Mouse (Mus musculus): ENCODE measurements around the gene Pcca.

The Pcca gene

DNA sequence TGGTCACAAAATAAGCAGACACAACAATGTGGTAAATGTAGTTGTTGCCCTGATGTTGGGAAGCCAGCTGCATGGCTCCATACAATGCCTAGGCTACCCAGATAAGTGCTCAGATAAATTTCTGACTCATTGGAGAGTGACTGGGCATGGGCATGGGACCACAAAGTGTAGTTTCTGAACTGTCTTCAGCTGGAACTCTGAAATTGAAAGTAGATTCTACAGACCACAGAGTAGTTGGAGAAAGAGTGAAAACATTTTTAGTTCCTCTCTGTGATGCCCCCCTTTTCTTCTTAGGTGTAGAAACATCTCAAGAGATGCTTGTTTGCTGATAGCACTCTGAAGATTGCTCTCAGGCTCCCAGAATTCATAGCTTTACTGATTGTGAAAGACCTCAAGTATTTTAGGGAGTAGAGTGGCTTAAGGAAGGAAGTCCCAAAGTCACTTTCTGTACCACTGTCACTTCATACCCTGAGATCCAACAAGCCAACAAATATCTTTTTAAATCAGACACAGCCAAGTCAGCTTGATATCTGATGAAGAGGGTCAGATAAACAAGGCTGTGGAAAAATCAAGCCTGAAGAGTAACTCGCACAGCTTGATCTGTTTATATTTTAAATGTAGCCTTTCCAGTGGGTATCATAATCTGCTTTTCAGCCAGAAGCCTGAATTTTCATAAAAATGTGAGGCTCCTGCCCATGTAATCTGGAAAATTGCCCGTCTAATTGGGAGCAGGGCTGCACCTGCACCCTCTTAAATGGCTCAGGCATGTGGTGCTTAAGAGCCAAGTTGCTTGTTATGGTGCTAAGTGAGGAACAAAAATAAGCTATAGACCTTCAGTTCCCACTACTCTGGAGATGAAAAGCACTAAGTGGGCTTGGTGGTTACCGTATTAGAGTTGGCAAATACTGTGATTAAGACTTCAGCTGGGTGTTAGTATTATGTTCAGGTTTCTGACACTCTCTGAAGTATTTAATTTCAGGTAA lies 214.0 kb downstream of the Pcca start:
- DNase-seq (ENCODE audit: low spot score) = no peak

DNA sequence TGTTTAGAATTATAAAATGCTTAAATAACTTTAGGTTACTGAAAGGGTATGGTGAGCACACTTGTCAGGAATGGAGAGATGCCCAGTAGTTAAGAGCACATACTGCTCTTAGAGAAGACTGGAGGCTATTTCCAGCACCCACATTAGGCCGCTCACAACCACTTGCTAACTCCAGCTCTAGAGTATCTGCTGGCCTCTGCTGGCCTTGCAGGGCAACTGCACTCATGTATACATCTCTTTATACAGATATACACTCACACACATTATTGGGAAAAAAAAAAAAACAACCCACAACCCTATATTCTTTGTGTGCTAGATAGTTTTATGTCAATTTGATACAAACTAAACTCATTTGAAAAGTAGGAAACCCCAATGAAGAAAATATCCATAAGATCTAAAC lies 217.4 kb downstream of the Pcca start:
- DNase-seq (ENCODE audit: low spot score) = no peak

DNA sequence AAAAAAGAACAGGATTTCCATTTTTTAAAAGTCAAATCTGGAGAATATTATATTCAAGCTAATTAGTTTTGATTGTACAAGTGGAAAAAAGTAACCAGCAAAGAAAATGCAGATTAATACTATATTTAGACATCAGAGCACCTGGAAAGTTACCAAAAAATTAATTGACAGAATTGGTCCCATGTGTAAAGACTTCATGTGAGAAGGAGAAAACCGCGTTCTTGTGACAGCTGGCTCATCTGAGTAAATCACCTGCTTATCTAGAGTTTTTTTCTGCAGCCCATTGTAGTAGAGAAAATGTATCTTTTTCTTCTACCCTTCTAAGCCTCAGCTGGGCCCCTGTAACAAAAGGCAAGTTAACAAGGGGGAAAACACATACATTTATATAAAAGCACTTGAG lies 219.2 kb downstream of the Pcca start:
- no peak for DNase-seq (ENCODE audit: low spot score)

DNA sequence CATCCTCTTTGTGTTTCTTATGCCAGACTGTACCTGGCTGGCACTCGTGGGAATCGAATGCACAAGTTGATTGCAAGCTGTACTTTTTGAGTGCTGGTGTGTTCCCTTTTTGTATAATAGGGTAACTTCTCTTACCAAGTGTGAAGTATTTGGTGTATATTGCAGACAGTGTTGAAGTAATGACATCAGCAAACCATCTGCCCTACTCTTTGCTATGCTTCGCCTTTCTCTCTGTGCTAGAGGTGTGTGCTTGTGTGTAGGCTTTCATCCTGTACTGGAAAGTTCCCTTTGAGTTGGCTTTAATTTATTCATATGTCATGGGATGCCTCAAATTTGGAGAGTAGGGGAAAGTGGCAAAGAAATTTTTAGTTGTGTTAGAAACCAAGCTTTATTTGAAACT lies 220.2 kb downstream of the Pcca start:
- DNase-seq (ENCODE audit: low spot score) = no peak

DNA sequence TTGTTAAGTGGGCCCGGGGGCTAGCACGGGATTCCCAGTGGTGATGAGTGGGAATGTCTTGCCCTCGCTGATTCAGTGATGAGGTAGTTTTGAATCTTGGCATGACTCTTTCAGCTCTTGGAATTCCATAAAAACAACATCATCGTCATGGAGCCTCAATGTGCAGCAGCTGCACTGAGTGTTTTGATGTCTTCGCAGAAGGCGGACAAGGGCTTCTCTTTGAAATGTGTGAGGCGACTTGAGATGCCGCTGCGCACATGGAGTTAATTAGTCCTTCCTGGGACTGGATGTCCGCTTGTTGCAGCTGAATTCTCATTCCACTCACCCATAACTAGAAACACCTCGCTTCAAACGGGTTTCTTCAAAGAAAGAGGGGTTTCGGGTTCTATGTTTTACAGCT lies 221.4 kb downstream of the Pcca start:
- no peak for DNase-seq (ENCODE audit: low spot score)

DNA sequence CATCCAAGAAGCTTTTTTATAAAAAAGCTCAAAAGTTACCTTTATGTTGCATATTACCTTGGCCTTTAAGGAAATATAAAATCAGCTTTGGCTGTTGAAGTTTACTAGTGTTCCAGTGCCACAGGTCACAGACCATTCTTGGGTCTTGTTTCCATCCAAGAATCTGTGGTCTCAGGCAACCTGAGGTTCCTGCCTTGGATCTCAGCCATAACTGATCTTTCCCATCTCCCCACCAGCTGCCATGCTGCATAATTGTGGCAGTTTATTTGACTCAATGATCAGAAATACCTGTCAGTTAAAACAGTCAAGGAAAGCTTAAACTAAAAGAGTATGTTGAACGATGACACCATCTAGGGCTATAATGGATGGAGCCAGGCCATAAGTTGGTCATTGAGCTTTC lies 222.5 kb downstream of the Pcca start:
- no peak for DNase-seq (ENCODE audit: low spot score)

DNA sequence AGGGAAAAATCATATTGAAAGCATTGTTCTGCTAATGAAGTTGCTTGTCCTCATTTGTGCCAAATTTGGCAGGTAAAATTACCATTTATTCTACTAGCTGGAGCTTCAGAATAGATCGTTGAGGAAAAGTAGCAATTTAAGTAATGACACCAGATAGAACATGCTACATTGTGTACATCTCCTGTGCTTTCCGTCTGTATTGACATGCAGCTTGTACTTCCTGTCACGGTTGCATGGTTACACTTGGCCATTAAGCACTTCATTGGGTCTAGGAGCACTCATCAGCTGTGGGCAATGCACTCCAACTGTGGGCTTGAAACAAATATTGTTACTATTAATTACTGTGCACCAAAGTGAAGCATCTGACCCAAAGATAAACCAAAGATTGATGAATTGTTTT lies 225.8 kb downstream of the Pcca start:
- DNase-seq (ENCODE audit: low spot score) = no peak

DNA sequence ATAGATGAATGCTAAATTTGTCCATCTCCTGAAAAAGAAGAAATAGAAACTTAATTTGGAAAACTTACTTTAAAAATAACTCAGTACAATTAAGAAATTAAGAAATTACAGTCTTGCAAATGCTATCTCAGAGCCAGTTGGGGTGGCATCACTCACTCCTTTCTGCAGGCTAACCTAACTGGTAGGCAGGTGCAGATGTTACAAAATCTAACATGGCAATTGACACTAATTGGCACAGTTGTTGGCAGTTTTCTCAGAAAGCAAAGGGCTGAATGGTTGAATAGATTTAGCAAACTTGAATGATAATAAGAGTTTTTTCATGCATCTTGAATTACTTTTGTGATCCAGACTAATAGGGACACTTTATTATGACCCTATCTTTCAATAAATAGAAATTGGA lies 226.7 kb downstream of the Pcca start:
- no peak for DNase-seq (ENCODE audit: low spot score)

DNA sequence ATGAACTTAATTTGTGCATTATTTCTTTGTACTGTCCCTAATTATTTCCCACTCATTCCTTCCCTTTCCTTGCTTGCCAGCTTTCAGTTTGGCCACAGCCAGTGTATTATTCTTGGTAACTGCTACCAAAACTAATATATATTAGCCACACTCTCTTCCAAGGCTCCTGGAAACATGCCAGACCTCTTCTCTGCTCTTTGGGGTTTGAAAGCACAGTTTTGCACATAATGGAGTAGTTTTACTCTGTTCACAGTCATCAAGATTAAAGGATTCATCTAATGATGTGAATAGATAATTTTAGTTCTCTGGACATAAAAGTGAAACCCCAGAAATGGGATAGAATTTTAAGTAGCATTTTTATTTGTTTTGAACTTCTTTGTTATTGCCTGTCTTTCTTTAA lies 228.5 kb downstream of the Pcca start:
- no peak for DNase-seq (ENCODE audit: low spot score)

DNA sequence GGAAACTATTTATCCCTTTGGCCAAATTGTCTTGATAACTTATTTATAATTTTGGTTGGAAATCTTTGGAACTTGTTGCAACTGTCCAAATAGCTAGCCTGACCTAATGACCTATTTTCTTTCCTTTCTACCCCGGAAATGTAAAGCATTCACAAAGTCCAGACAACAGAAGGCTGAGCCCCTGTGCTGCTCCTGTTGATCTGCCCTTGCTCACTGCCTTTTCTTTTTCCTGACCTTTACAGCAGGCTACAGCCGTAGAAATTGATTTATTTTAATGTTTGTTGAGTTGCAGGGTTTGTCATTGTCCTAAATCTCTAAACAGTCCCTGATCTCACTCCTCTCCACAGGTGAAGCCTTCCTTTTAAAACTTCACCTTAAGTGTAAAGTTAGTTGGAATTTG lies 231.8 kb downstream of the Pcca start:
- no peak for DNase-seq (ENCODE audit: low spot score)

DNA sequence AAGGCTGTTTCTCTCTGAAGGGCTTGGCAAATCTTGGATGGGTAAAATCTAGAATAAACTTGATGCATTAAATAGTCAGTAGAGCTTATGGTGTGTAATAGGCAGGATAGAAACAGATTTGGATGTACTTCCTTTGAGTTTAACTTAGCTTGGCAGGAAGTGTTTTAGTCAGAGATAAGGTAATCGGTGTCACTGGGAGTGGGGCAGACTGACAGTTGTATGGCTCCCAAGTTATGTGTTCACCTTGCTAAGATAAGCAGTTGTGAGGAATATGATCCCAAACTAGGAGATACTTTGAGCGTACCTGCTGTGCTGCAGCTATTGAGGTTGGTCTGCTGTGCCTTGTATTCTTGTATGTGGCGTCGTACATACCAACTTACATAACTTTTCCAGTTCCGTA lies 232.3 kb downstream of the Pcca start:
- no peak for DNase-seq (ENCODE audit: low spot score)

DNA sequence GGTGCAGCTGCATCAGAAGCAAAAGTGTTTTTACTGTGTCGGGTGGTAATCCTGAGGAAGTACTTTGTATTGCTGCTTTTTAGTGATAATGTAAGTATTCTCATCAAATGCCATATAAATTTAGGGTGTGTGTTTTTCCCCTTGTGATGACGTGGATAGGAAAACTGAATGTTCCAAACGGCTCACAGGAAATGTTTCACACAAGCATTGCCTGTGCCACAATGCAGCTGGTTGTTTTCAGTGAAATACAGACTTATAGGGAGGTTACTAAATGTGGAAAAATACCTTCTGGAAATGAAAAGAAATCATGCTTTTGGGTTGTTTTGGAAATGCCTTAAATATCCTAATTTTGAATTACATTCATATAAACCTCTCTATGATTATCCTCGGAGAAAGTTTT lies 250.6 kb downstream of the Pcca start:
- no peak for DNase-seq (ENCODE audit: low spot score)

DNA sequence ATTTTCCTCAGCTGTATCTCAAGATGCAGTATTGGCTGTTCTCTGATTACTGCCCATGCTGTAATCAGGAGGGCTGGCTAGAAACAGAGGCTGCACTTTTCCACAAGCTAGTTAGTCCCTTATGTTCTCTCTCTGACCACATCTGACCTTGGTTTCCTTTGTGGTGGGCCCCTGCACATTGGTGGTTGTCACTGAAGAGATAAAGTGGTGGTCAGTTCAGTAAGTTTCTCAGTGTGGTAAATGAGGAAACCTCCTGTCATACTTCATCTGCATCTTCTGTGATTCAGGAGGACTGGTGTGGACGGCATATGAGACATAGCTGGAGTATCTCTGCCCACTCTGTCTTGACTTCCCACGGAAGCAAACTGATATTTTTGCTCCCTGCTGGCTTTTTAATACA lies 254.1 kb downstream of the Pcca start:
- no peak for DNase-seq (ENCODE audit: low spot score)

DNA sequence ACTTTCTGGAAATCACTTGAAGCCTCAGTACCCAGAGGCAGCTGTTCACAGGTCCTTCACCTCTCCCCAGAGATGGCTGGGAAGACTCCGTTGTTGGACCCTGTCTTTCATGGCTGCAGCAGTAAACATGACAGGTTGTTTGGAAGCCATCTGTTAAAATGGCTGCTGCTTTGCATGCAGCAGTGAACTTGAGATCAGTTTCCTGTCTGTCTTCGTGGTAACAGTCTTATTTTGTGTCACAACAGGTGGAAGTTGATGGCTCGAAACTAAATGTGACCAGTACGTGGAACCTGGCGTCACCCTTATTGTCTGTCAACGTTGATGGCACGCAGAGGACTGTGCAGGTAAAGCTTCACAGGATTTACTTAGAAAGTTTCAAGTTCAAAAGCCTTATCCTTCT lies 256.0 kb downstream of the Pcca start:
- no peak for DNase-seq (ENCODE audit: low spot score)

DNA sequence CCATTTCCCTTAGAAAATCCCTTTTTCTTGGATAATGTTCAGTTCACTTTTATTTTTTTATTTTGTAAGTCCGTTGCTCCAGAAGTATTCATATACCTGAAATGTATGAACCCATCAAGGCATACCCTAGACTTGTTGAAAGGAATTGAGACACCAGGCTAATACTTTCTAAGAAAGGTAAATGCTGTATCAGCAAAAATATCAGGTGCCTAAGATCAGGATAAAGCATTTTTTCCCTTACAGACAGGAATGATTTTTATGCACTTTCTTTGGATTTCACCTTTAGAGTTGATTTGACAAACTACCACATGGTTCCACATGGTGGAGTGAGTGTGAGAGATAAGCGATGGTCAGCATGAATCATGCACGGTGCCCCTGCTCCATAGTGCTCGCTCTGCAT lies 259.2 kb downstream of the Pcca start:
- no peak for DNase-seq (ENCODE audit: low spot score)

DNA sequence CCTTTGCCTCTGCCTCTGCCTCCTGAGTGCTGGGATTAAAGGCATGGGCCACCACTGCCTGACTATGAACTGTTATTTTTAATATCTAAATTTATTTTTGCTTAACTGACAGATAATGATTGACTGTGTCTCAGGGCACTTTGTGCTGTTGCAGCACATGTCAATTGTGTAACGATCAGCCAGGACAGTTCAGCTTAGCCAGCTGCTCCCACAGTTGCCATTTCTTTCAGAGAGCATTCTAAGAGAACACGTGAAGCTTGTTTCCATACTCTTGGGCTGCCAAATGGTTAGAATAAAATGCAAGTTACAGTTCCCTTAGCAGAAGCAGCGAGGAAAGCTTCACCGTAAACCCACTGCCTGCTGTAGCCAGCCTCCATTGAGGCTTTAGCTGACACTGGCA lies 266.2 kb downstream of the Pcca start:
- no peak for DNase-seq (ENCODE audit: low spot score)

DNA sequence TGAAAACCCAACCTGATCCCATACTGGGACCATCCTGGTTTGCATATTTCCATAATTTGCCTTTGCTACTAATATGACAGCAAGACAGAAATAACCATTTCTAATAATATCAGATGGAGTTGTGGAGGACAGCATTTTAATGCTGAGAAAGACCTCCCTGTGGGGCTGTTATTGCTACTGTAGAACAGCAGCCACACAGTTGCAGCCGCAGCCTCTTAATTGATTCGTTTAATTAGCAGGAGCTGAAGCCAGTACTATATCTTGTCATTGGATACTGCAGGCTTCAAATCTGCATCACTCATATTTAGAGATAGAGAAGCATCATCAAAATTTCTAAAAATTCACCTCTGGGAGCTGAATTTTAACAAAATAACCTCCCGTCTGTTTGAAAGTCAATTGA lies 286.9 kb downstream of the Pcca start:
- DNase-seq (ENCODE audit: low spot score) = no peak

DNA sequence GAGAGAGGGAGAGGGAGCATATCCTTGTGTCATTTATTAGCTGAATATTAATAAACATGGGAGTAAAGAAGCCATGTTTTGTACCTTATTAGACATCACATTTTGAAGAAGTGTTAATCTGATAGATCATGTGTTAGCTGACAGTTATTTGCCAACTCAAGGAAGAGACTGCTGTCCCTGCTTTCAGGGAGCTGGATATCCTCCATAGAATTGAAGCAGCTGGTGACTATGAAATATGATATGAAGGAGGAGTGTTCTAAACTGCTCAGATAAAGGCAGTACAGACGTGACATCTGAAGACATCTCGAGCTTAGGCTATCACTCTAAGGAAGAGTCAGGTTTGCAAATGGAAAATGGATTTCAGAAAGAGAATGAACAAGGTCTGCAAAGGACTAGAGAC lies 289.7 kb downstream of the Pcca start:
- DNase-seq (ENCODE audit: low spot score) = no peak

DNA sequence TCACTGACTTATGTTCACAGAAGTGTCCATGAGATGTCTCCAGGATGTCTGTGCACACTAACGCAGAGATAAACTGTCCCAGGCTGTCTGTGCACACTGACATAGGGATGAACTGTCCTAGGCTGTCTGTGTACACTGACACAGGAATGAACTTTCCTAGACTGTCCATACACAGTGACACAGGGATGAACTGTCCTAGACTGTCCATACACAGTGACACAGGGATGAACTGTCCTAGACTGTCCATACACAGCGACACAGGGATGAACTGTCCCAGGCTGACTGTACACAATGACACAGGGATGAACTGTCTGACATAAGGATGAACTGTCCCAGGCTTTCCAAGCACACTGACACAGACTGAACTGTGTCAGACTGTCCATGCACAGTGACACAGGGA lies 291.3 kb downstream of the Pcca start:
- DNase-seq (ENCODE audit: low spot score) = no peak

DNA sequence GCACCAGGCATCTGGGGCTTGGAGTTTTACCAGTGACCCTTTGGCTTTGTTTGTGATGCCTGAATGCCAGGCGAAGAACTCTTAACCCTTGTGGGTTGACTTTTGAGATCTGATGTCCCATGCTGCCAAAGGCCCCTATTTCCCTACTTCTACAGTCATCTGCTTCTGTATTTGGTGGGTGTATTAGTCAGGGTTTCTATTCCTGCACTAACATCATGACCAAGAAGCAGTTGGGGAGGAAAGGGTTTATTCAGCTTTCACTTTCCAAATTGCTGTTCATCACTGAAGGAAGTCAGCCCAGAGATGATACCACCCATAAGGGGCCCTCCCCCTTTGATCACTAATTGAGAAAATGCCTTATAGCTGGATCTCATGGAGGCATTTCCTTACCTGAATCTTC lies 296.3 kb downstream of the Pcca start:
- DNase-seq (ENCODE audit: low spot score) = no peak

DNA sequence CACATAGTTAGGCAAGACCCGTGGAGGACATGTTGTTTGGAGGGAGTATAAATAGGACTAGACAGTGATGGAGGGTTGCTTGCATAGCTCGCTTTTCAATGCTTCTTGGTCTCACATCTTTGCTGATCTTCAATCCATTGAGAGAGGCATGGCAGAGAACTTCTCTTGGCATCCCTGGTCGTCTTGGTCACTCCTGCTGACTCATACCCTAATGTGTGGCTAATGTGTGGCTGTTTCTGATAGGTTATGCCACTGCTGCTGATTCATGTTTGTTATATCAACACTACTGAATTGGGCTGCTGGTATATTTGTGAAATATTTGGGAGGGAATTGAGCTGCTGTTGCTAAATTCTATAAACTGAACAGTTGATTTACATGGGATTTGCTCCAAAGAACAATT lies 299.5 kb downstream of the Pcca start:
- no peak for DNase-seq (ENCODE audit: low spot score)

DNA sequence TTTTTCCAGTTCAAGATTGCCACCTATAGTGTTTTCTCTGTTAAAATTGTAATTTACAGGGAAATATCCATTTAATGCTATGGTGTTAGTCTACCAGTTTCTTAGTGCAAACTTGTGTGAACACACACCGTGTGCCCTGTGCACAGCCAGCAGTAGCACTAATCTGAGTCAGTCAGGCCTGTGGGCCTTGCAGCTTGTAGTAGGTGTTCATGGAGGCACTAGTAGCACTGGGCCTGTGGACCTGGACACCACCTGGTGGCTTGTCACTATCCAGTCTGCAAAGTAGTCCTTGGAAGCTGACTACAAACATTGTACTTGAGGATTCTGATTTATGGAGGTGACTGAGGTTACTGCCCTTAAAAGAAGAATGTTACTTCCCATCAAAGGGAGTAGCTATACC lies 300.6 kb downstream of the Pcca start:
- no peak for DNase-seq (ENCODE audit: low spot score)

DNA sequence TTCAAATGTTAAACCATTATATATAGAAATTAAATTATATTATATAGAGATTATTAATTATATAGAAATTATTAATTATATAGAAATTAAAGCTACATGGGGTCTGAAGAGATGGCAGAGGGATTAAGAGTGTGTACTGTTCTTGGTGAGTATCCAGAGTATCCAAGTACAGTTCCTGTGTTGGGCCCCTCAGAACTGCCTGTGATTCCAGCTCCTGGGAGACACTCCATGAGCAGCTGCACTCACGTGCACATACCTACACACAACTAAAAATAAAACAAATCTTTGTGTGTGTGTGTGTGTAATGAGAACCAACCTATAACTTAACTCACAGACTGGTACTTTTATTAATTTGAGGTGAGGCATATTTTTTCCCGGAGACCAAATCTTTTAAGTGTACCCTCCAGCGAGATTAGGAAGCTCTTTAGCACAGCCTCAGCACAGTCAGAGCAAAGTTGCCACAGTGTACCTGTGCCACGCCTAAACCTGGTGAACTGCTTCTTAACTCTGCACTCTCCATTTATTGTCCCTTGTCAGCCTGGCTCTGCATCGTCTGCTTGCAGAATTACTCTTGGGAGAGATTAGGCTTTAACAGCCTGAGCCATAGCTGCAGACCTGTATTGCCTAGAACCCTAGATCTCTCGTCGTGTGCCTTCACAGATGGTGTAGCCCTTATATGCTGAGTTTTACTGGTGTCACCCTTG lies 301.5 kb downstream of the Pcca start:
- DNase-seq (ENCODE audit: low spot score) = no peak

DNA sequence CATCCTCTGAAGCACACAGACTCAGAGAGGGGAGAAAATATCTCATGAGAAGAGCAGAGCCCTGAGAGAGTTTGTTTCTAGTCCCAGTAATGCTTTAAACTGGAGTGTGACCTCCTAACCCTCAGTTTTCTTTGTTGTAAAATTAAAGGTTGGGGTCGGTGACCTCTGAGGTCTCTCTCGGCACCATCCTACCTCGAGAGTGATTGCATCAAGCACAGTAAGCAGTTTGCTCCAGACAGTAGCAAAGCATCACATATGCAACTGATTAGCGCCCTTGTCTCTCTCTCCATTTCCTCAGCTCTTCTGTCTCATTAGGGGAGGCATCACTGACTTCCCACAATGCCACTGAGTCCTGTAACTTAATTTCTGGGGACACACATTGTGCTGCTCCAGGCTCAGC lies 302.1 kb downstream of the Pcca start:
- DNase-seq (ENCODE audit: low spot score) = no peak
